Mouse (Mus musculus) right cerebral cortex, postnatal 36 days (tissue): ENCODE results near the gene Tomm6.

ENCODE experiments used
- DNase-seq, 2 experiments: peaks; one replicate each; pipeline ENCODE4 v3.0.0; 2022; ENCODE audit warnings: low spot score in 2 of 2, mixed read lengths in 1 of 2

The Tomm6 gene

DNA sequence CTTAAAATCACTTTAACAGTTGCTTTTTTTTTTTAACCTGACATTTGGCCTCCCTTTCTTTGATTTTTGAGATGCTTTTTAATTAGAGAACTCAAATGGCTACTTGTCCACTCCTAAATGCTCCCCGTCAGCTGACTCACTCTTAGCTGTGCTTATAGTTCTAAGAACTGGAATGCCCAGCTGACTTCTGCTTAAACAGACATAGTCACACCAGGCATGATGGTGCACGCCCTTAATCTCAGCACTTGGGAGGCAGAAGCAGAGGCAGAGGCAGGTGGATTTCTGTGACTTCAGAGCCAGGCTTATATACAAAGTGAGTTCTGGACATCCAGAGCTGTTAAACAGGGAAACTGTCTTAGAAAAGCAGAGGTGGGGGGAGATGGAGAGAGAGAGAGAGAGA lies 36.2 kb downstream of the Tomm6 start:
- DNase-seq = no peak

DNA sequence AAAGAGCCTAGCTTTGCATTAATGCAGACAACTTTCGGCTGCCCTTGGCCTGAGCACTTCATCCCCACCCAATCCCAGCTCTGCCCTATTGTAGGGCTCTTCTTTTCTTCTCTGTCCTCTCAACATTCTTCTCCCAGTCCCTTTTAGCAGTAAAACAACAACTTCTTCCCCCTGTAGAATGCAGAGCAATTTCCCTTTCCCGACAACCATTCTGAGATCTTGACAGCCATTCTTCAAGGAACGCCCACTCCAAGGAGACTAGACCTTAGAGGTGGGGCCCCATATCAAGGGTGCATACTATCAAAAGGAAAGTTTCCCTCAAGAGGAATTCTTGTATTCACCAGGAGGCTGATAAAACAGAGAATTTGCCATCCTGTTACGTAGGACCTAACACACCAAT lies 39.2 kb downstream of the Tomm6 start:
- no peak for DNase-seq

DNA sequence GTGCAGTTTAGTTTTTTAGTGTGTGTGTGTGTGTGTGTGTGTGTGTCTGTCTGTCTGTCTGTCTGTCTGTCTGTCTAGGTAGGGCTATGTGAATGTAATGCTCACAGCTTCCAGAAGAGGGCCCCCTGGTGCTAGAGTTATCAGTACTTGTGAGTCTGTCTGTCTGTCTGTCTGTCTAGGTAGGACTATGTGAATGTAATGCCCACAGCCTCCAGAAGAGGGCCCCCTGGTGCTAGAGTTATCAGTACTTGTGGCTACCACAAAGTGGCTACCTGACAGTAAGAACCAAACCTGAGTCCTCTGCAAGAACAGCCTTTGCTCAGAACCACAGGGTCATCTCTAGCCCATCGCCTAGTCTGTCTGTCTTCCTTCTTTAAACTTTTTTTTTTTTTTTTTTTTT lies 41.5 kb downstream of the Tomm6 start:
- peak in 1 of 2 experiments; percentile 13 for DNase-seq

DNA sequence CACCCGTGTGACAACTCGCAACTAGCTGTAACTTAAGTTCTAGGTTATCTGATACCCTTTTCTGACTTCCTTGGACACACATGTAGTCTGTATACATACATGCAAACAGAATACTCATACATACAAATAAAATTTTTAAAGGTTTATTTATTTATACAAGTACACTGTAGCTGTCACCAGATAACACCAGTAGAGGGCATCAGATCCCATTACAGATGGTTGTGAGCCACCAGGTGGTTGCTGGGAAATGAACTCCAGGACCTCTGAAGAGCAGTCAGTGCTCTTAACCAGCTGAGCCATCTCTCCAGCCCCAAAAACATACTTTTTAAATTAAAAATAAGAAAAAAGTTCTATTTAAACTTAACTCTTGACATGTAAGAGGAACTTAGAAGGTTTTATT lies 45.2 kb downstream of the Tomm6 start:
- no peak for DNase-seq
